Mouse (Mus musculus) kidney, adult 2 months (tissue): Measurements from ENCODE around the gene Espl1.

Source experiments
- CTCF ChIP-seq: fragments of 200-500 bp; conservative IDR thresholded peaks from 2 replicates; pipeline ENCODE4 v1.5.1; 2011; ENCODE audit warnings: low read depth, mild to moderate bottlenecking, control low read depth, low read length, moderate library complexity, mixed read lengths; ENCODE audit not compliant: insufficient read depth, insufficient read length
- POLR2A ChIP-seq: fragments of 200-500 bp; IDR thresholded peaks from one replicate; pipeline ENCODE4 v1.6.1; 2011; ENCODE audit warnings: low read depth, low read length, control low read depth

DNA sequence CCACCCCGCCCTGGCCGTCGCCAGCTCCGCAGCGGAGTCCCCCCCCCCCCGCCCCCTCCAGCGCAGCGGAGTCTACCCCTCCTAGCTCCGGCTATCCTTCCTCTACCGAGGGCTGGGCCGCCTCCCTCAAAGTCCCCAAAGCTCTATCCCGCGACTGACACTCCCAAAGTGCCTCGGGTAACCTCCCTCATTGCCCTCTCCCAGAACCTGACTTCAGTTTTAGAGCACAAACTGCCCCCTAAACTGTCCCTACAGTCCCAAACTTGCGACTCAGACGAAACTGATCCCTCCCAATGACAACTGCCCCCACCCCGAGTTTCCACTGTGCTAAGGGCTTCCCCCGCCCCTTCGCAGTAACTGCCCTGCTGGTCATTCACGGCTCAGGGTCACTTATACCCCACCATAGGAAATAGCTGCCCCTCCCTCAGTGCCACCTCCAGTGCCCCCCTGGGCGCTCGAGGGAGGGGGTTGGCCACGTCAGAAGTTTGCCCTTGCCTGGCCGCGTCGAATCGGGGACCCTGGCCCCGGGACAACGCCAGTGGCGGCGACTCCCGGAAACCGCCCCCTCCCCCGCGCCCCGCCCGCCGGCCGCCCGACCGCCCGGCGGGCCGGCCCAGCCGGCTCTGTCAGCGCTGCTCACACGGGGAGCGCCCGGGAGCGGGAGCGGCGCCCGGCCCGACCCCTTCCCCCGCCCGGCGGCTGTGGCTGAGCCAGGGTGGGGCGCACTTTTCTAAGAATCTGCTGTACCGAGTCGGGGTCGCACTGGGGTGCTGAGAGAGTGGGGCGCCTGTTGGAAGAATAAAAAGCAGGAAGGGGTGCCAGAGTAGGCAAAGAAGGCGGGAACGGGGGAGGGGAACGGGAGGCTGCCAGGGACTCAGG, 48.6 kb upstream of the Espl1 start:
- TF ChIP-seq CTCF (no peak), POLR2A (peak; percentile 30)
